Mouse (Mus musculus) liver, postnatal 0 days (tissue): ENCODE results near the gene Herc1. TPM values are rescaled to one million over a fixed set of nuclear protein-coding genes. Genes with fewer than 3 reads are reported as not detected.

Source experiments
- ATAC-seq: fragments of 200-750 bp; cut with Nextera tagmentation; 2 replicates; pipeline ENCODE4 v1.8.0; 2017; ENCODE audit warnings: mild to moderate bottlenecking, moderate library complexity
- DNase-seq: peaks from one replicate; pipeline ENCODE4 v3.0.0-alpha.2; 2016
- H3K27ac ChIP-seq: fragments of 300-500 bp; sonication (generic); 2 replicates; pipeline ENCODE4 v1.5.1; 2014; ENCODE audit warnings: antibody characterized with exemption, moderate library complexity, mild to moderate bottlenecking, low read depth
- H3K27me3 ChIP-seq: fragments of 300-500 bp; sonication (generic); 2 replicates; pipeline ENCODE4 v1.6.1; 2014; ENCODE audit warnings: low read length, control low read depth, mixed read lengths; ENCODE audit not compliant: insufficient read depth
- H3K36me3 ChIP-seq: fragments of 300-500 bp; sonication (generic); replicated peaks from 2 replicates; pipeline ENCODE4 v1.6.1; 2014; ENCODE audit warnings: mild to moderate bottlenecking, control low read depth, low read length, moderate library complexity, mixed read lengths; ENCODE audit not compliant: insufficient read depth
- H3K4me1 ChIP-seq: fragments of 300-500 bp; sonication (generic); 2 replicates; pipeline ENCODE4 v1.6.1; 2014; ENCODE audit warnings: antibody characterized with exemption, mild to moderate bottlenecking, control low read depth; ENCODE audit not compliant: insufficient read depth
- H3K4me2 ChIP-seq: fragments of 300-500 bp; sonication (generic); 2 replicates; pipeline ENCODE4 v1.6.1; 2014; ENCODE audit warnings: low read depth, mild to moderate bottlenecking, low read length, moderate library complexity, mixed read lengths
- H3K4me3 ChIP-seq: fragments of 300-500 bp; sonication (generic); 2 replicates; pipeline ENCODE4 v1.5.1; 2014; ENCODE audit warnings: low read depth, low read length
- H3K9ac ChIP-seq: fragments of 300-500 bp; sonication (generic); replicated peaks from 2 replicates; pipeline ENCODE4 v1.6.1; 2014; ENCODE audit warnings: mild to moderate bottlenecking, moderate library complexity
- H3K9me3 ChIP-seq: fragments of 300-500 bp; sonication (generic); 2 replicates; pipeline ENCODE4 v1.6.1; 2016; ENCODE audit warnings: mild to moderate bottlenecking, control low read depth, low read length, mixed read lengths
- CTCF ChIP-seq: sonication (generic); IDR thresholded peaks from 2 replicates; pipeline ENCODE4 v1.5.1; 2016; ENCODE audit warnings: antibody characterized with exemption, low read depth
- EP300 ChIP-seq: IDR thresholded peaks from 2 replicates; pipeline ENCODE4 v1.6.1; 2016; ENCODE audit warnings: antibody characterized with exemption, low read depth, mild to moderate bottlenecking
- WGBS: fragments of 180-500 bp; shearing (Covaris S2); extraction: QIAGEN DNeasy Blood & Tissue Kit; methylation state at CpG from one replicate; pipeline ENCODE4 v1.1.7; 2014; ENCODE audit not compliant: insufficient replicate concordance; 5-methylcytosine and 5-hydroxymethylcytosine counted together
- polyA plus RNA-seq: library from polyadenylated mRNA; unstranded; fragments of >200 nt; fragmentation: Nextera tagmentation; extraction: Ambion mirVana; gene quantifications from 2 replicates; pipeline ENCODE4 v1.2.1, GENCODE M21; 2015

Herc1 gene
- polyA plus RNA-seq, 1 experiment from 2014 or later = 13.9 TPM

GRCm38 (mm10) chr9:66513150-66513549, 162.9 kb downstream of the Herc1 start:
- H3K4me3 ChIP-seq = no peak overlapping the region
- no peak overlapping the region for H3K9ac ChIP-seq
- 0 out of 2 replicates have a peak overlapping the region, but pooled peaks have one; percentile 95 for H3K27ac ChIP-seq
- peaks cover 59% of the 10 kb centered on the region for H3K36me3 ChIP-seq
- ATAC-seq (no peak), DNase-seq (no peak)
- no peaks in the 10 kb centered on the region for H3K9me3 ChIP-seq
- TF ChIP-seq EP300 (no peak), CTCF (peak; percentile 41)
- peaks cover 22% of the 10 kb centered on the region for H3K4me1 ChIP-seq
- H3K4me2 ChIP-seq = no peak overlapping the region
- no peaks in the 10 kb centered on the region for H3K27me3 ChIP-seq

GRCm38 (mm10) chr9:66513661-66514255, 163.5 kb downstream of the Herc1 start:
- DNase-seq (no peak), ATAC-seq (no peak)
- TF ChIP-seq CTCF (no peak), EP300 (no peak)
- no peak overlapping the region for H3K27ac ChIP-seq
- H3K4me1 ChIP-seq = peaks cover 22% of the 10 kb centered on the region
- H3K9ac ChIP-seq = no peak overlapping the region
- H3K36me3 ChIP-seq = peaks cover 59% of the 10 kb centered on the region
- H3K4me3 ChIP-seq = no peak overlapping the region
- H3K27me3 ChIP-seq = no peaks in the 10 kb centered on the region
- no peaks in the 10 kb centered on the region for H3K9me3 ChIP-seq
- no peak overlapping the region for H3K4me2 ChIP-seq
- WGBS = 85% methylated on average over 4 of the region's 4 CpGs

GRCm38 (mm10) chr9:66514256-66514770, 164.1 kb downstream of the Herc1 start, which contains the start of gene Fbxl22:
TSS of gene Fbxl22 (minus strand) at chr9:66514593.
- no peak within 1 kb of the TSS for H3K4me2 ChIP-seq

GRCm38 (mm10) chr9:66515115-66515514, 164.9 kb downstream of the Herc1 start:
- Histone ChIP-seq H3K9me3 (no peaks in the 10 kb centered on the region), H3K27ac (no peak overlapping the region), H3K36me3 (peaks cover 58% of the 10 kb centered on the region), H3K4me3 (no peak overlapping the region), H3K4me1 (peaks cover 22% of the 10 kb centered on the region), H3K9ac (no peak overlapping the region), H3K4me2 (no peak overlapping the region), H3K27me3 (no peaks in the 10 kb centered on the region)
- ATAC-seq (no peak), DNase-seq (no peak)
- TF ChIP-seq CTCF (no peak), EP300 (no peak)
- WGBS = 65% methylated on average over 2 of the region's 2 CpGs

More at GRCm38 (mm10) chr9:66514256-66514770, 164.1 kb downstream of the Herc1 start, which contains the start of gene Fbxl22:
- peak; percentile 73 for DNase-seq
- TF ChIP-seq EP300 (no peak), CTCF (peak; percentile 83)
- Histone ChIP-seq H3K36me3 (peaks cover 59% of the 10 kb centered on the region), H3K4me1 (peaks cover 22% of the 10 kb centered on the region), H3K9me3 (no peaks in the 10 kb centered on the region), H3K27me3 (no peaks in the 10 kb centered on the region), H3K9ac (no peak within 1 kb of the TSS), H3K27ac (no peak within 1 kb of the TSS), H3K4me3 (no peak within 1 kb of the TSS)
- WGBS = 63% methylated on average over 17 of the region's 17 CpGs
- ATAC-seq = no peak

GRCm38 (mm10) chr9:66515680-66516210, 165.5 kb downstream of the Herc1 start:
- no peaks in the 10 kb centered on the region for H3K27me3 ChIP-seq
- H3K4me2 ChIP-seq = no peak overlapping the region
- no peak overlapping the region for H3K27ac ChIP-seq
- no peak overlapping the region for H3K9ac ChIP-seq
- H3K4me3 ChIP-seq = no peak overlapping the region
- TF ChIP-seq EP300 = no peak
- no peak for TF ChIP-seq CTCF
- no peak for DNase-seq
- WGBS = 89% methylated on average over 10 of the region's 10 CpGs
- ATAC-seq = no peak
- H3K36me3 ChIP-seq = peaks cover 56% of the 10 kb centered on the region
- peaks cover 18% of the 10 kb centered on the region for H3K4me1 ChIP-seq
- no peaks in the 10 kb centered on the region for H3K9me3 ChIP-seq

- Histone ChIP-seq H3K27me3 (no peaks in the 10 kb centered on the region), H3K4me2 (no peak overlapping the region), H3K27ac (no peak overlapping the region), H3K4me1 (peaks cover 14% of the 10 kb centered on the region), H3K9me3 (no peaks in the 10 kb centered on the region), H3K4me3 (no peak overlapping the region), H3K36me3 (peaks cover 59% of the 10 kb centered on the region), H3K9ac (no peak overlapping the region)
- WGBS = 74% methylated on average over 6 of the region's 6 CpGs
- TF ChIP-seq EP300 = no peak
- no peak for TF ChIP-seq CTCF
- ATAC-seq = no peak
- no peak for DNase-seq
Observed at GRCm38 (mm10) chr9:66516296-66516940, 166.2 kb downstream of the Herc1 start.
